Mouse (Mus musculus): ENCODE results near the gene Timeless. TPM values are rescaled to one million over a fixed set of nuclear protein-coding genes. Genes with fewer than 3 reads are reported as not detected.

Gene Timeless
- polyA plus RNA-seq, 1 experiment from 2014 or later, result 32.2 TPM

DNA sequence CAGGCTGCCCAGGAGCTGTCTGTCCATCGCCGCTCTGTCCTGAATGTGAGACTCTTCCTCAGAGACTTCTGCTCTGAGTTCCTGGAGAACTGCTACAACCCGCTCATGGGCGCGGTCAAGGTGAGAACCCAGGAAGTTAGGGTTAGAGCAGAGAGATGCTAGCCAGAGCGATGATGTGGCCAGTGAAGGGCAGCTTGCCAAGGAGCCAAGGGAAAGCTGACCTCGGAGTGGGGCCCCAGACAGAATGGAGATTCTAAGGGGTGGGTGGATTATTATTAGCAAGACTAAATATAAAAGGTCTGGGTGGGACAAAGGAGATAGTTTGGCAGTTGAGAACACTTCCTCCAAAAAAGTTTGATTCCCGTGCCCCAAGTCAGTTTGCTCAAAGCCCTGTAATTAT lies 11.4 kb downstream of the Timeless start:
- Histone ChIP-seq H3K9me3 (ENCODE audit: control insufficient read depth, low read length) (no peaks in the 10 kb centered on the region), H3K4me3 (replicated peaks; ENCODE audit: low read length) (no peak overlapping the region), H3K4me2 (ENCODE audit: low read length) (no peak overlapping the region), H3K9ac (replicated peaks; ENCODE audit: low read depth, low read length) (no peak overlapping the region), H3K36me3 (ENCODE audit: control insufficient read depth, insufficient read depth) (peaks cover 4% of the 10 kb centered on the region; the same call in 1 of the 2 replicates), H3K4me1 (replicated peaks; ENCODE audit: control insufficient read depth, insufficient read depth, low read length) (no peaks in the 10 kb centered on the region), H3K27ac (ENCODE audit: low read length) (no peak overlapping the region), H3K27me3 (replicated peaks; ENCODE audit: control insufficient read depth, insufficient read depth, low read length) (no peaks in the 10 kb centered on the region)
- WGBS, result 95% methylated on average over 8 of the region's 8 CpGs
- no peak for ATAC-seq

DNA sequence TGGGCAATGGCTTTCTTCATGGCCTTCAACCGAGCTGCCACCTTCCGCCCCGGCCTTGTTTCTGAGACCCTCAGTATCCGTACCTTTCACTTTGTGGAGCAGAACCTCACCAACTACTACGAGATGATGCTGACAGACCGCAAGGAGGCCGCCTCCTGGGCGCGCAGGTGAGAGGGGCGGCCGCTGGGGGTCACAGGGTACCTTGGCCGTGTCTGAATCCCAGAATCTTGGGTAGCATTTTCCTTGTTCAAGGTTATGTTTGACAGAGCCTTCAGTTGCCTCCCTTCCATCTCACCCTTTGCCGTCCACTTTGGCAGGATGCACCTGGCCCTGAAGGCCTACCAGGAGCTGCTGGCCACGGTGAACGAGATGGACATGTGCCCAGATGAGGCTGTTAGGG lies 12.3 kb downstream of the Timeless start:
- Histone ChIP-seq H3K9ac (replicated peaks; ENCODE audit: low read depth, low read length) (no peak overlapping the region), H3K4me3 (replicated peaks; ENCODE audit: low read length) (no peak overlapping the region), H3K4me2 (ENCODE audit: low read length) (no peak overlapping the region), H3K27ac (ENCODE audit: low read length) (no peak overlapping the region), H3K27me3 (replicated peaks; ENCODE audit: control insufficient read depth, insufficient read depth, low read length) (no peaks in the 10 kb centered on the region), H3K36me3 (ENCODE audit: control insufficient read depth, insufficient read depth) (peaks cover 5% of the 10 kb centered on the region; the same call in 1 of the 2 replicates), H3K9me3 (ENCODE audit: control insufficient read depth, low read length) (no peaks in the 10 kb centered on the region), H3K4me1 (replicated peaks; ENCODE audit: control insufficient read depth, insufficient read depth, low read length) (no peaks in the 10 kb centered on the region)
- no peak for ATAC-seq
- WGBS, result 94% methylated on average over 15 of the region's 15 CpGs

DNA sequence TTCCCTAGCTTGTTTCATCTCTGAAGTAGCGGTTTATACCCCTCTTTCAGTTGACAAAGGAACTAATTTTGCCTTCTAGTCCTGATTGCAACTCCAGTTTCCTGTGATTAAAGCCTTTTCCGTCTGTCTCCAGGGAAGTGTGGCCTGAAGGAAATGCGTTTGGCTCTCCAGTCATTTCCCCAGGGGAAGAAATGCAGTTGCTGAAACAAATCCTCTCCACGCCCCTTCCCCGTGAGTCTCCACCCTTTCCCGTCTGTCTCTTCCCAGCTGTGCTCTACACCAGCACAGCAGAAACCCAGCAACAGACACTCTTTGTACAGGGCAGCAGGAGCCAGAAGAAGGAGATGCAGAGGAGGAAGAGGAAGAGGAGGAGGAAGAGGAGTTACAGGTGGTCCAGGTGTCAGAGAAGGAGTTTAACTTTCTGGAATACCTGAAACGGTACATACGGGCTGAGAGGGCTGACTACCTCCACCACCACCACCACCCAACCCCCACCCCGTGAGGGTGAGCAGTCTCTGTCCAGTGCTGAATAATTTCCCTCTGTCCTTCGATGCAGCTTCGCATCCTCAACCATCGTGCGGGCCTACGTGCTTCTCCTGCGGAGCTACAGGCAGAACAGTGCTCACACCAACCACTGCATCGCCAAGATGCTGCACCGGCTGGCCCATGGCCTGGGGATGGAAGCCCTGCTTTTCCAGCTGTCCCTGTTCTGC lies 15.3 kb downstream of the Timeless start:
- ATAC-seq, result no peak
- Histone ChIP-seq H3K36me3 (ENCODE audit: control insufficient read depth, insufficient read depth) (peaks cover 13% of the 10 kb centered on the region), H3K4me1 (replicated peaks; ENCODE audit: control insufficient read depth, insufficient read depth, low read length) (no peaks in the 10 kb centered on the region)

DNA sequence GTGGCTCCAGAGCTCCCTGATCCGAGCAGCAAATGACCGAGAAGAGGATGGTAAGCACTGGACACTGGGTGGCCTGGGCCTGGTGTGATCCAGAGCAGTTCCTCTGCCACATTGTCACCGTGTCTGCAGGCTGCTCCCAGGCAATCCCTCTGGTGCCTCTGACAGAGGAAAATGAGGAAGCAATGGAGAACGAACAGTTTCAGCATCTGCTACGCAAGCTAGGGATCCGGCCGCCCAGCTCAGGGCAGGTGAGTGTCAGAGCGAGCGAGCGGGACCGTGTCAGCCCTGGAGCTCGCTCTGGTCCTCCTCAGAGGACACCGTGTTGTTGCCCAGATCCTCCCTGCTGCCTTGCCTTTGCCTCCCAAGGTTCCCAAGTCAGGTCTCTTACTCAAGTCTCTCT lies 18.7 kb downstream of the Timeless start:
- Histone ChIP-seq H3K27me3 (replicated peaks; ENCODE audit: control insufficient read depth, insufficient read depth, low read length) (no peaks in the 10 kb centered on the region), H3K4me1 (replicated peaks; ENCODE audit: control insufficient read depth, insufficient read depth, low read length) (no peaks in the 10 kb centered on the region), H3K9me3 (ENCODE audit: control insufficient read depth, low read length) (no peaks in the 10 kb centered on the region), H3K4me3 (replicated peaks; ENCODE audit: low read length) (no peak overlapping the region), H3K36me3 (ENCODE audit: control insufficient read depth, insufficient read depth) (peaks cover 13% of the 10 kb centered on the region), H3K9ac (replicated peaks; ENCODE audit: low read depth, low read length) (no peak overlapping the region), H3K27ac (ENCODE audit: low read length) (no peak overlapping the region), H3K4me2 (ENCODE audit: low read length) (no peak overlapping the region)
- no peak for ATAC-seq
- 92% methylated on average over 13 of the region's 13 CpGs for WGBS

More for the DNA sequence above, 15.3 kb downstream of the Timeless start:
- Histone ChIP-seq H3K27me3 (replicated peaks; ENCODE audit: control insufficient read depth, insufficient read depth, low read length) (no peaks in the 10 kb centered on the region), H3K9ac (replicated peaks; ENCODE audit: low read depth, low read length) (no peak overlapping the region), H3K4me2 (ENCODE audit: low read length) (no peak overlapping the region; the same call in 1 of the 2 replicates), H3K9me3 (ENCODE audit: control insufficient read depth, low read length) (no peaks in the 10 kb centered on the region), H3K27ac (ENCODE audit: low read length) (no peak overlapping the region), H3K4me3 (replicated peaks; ENCODE audit: low read length) (no peak overlapping the region)
- 86% methylated on average over 17 of the region's 17 CpGs for WGBS

GRCm38 (mm10) chr10:128253677-128254255 lies 21.9 kb downstream of the Timeless start, which contains the start of gene Apon:
Gene Apon (plus strand): TSS chr10:128254096.
- Histone ChIP-seq H3K4me2 (ENCODE audit: low read length) (no peak within 1 kb of the TSS), H3K27me3 (replicated peaks; ENCODE audit: control insufficient read depth, insufficient read depth, low read length) (no peaks in the 10 kb centered on the region), H3K27ac (ENCODE audit: low read length) (no peak within 1 kb of the TSS), H3K9me3 (ENCODE audit: control insufficient read depth, low read length) (no peaks in the 10 kb centered on the region), H3K36me3 (ENCODE audit: control insufficient read depth, insufficient read depth) (peaks cover 11% of the 10 kb centered on the region; the same call in 1 of the 2 replicates), H3K9ac (replicated peaks; ENCODE audit: low read depth, low read length) (no peak within 1 kb of the TSS), H3K4me3 (replicated peaks; ENCODE audit: low read length) (no peak within 1 kb of the TSS), H3K4me1 (replicated peaks; ENCODE audit: control insufficient read depth, insufficient read depth, low read length) (no peaks in the 10 kb centered on the region)
- 80% methylated on average over 4 of the region's 4 CpGs for WGBS
- no peak for ATAC-seq

DNA sequence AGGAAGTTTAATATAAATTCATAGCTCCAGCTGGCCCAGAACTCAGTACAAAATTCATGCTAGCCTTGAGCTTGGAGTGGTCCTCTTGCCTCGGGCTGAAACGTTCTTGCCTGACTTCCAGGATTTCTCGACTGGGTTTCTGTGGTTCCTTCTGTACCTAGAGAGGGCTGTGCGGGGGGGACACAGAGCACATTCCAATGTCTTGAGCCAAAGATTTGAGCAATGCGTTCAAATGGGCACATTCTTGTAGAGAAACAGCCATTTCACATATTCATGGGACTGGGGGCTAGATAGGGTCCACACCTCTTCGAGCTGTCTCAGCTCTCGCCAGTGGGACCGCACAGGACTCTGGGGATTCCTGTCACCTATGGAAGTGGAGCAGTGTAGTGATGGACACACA lies 24.1 kb downstream of the Timeless start:
- H3K4me2 ChIP-seq (ENCODE audit: low read length), result no peak overlapping the region
- no peaks in the 10 kb centered on the region for H3K4me1 ChIP-seq (replicated peaks; ENCODE audit: control insufficient read depth, insufficient read depth, low read length)
- H3K9ac ChIP-seq (replicated peaks; ENCODE audit: low read depth, low read length), result no peak overlapping the region
- H3K27ac ChIP-seq (ENCODE audit: low read length), result no peak overlapping the region
- no peak overlapping the region for H3K4me3 ChIP-seq (replicated peaks; ENCODE audit: low read length)
- peaks cover 6% of the 10 kb centered on the region; the same call in 1 of the 2 replicates for H3K36me3 ChIP-seq (ENCODE audit: control insufficient read depth, insufficient read depth)
- H3K27me3 ChIP-seq (replicated peaks; ENCODE audit: control insufficient read depth, insufficient read depth, low read length), result no peaks in the 10 kb centered on the region
- no peak for ATAC-seq
- 90% methylated on average over 8 of the region's 8 CpGs for WGBS
- no peaks in the 10 kb centered on the region for H3K9me3 ChIP-seq (ENCODE audit: control insufficient read depth, low read length)

GRCm38 (mm10) chr10:128256328-128256727 lies 24.5 kb downstream of the Timeless start:
- Histone ChIP-seq H3K36me3 (ENCODE audit: control insufficient read depth, insufficient read depth) (peaks cover 6% of the 10 kb centered on the region; the same call in 1 of the 2 replicates), H3K4me2 (ENCODE audit: low read length) (no peak overlapping the region), H3K9me3 (ENCODE audit: control insufficient read depth, low read length) (no peaks in the 10 kb centered on the region), H3K27me3 (replicated peaks; ENCODE audit: control insufficient read depth, insufficient read depth, low read length) (no peaks in the 10 kb centered on the region), H3K27ac (ENCODE audit: low read length) (no peak overlapping the region), H3K9ac (replicated peaks; ENCODE audit: low read depth, low read length) (no peak overlapping the region), H3K4me3 (replicated peaks; ENCODE audit: low read length) (no peak overlapping the region), H3K4me1 (replicated peaks; ENCODE audit: control insufficient read depth, insufficient read depth, low read length) (no peaks in the 10 kb centered on the region)
- WGBS, result 94% methylated on average over 8 of the region's 8 CpGs
- ATAC-seq, result no peak

GRCm38 (mm10) chr10:128258953-128259352 lies 27.1 kb downstream of the Timeless start:
- WGBS, result 94% methylated on average over 4 of the region's 4 CpGs
- no peak for ATAC-seq
- H3K4me1 ChIP-seq (replicated peaks; ENCODE audit: control insufficient read depth, insufficient read depth, low read length), result no peaks in the 10 kb centered on the region
- no peak overlapping the region for H3K9ac ChIP-seq (replicated peaks; ENCODE audit: low read depth, low read length)
- no peak overlapping the region for H3K4me3 ChIP-seq (replicated peaks; ENCODE audit: low read length)
- no peaks in the 10 kb centered on the region for H3K9me3 ChIP-seq (ENCODE audit: control insufficient read depth, low read length)
- H3K36me3 ChIP-seq (ENCODE audit: control insufficient read depth, insufficient read depth), result no peaks in the 10 kb centered on the region
- no peak overlapping the region for H3K27ac ChIP-seq (ENCODE audit: low read length)
- no peak overlapping the region for H3K4me2 ChIP-seq (ENCODE audit: low read length)
- H3K27me3 ChIP-seq (replicated peaks; ENCODE audit: control insufficient read depth, insufficient read depth, low read length), result no peaks in the 10 kb centered on the region

- no peaks in the 10 kb centered on the region for H3K4me1 ChIP-seq (replicated peaks; ENCODE audit: control insufficient read depth, insufficient read depth, low read length)
- H3K27me3 ChIP-seq (replicated peaks; ENCODE audit: control insufficient read depth, insufficient read depth, low read length), result no peaks in the 10 kb centered on the region
- no peak overlapping the region for H3K4me3 ChIP-seq (replicated peaks; ENCODE audit: low read length)
- H3K9me3 ChIP-seq (ENCODE audit: control insufficient read depth, low read length), result no peaks in the 10 kb centered on the region
- WGBS, result 84% methylated on average over 5 of the region's 5 CpGs
- no peak for ATAC-seq
- H3K4me2 ChIP-seq (ENCODE audit: low read length), result no peak overlapping the region
- H3K9ac ChIP-seq (replicated peaks; ENCODE audit: low read depth, low read length), result no peak overlapping the region
- H3K27ac ChIP-seq (ENCODE audit: low read length), result no peak overlapping the region
- no peaks in the 10 kb centered on the region for H3K36me3 ChIP-seq (ENCODE audit: control insufficient read depth, insufficient read depth)
Observed at GRCm38 (mm10) chr10:128259946-128260345, 28.1 kb downstream of the Timeless start.
